Mouse (Mus musculus) limb, embryonic 13.5 days (tissue): ENCODE results near the gene Stat3. TPM values are rescaled to one million over a fixed set of nuclear protein-coding genes. Genes with fewer than 3 reads are reported as not detected.

Experiments
- ATAC-seq: fragments of 200-750 bp; cut with Nextera tagmentation; 2 replicates; pipeline ENCODE4 v1.8.0; 2017; ENCODE audit warnings: low read depth, moderate number of reproducible peaks, moderate TSS enrichment; ENCODE audit not compliant: low FRiP score
- H3K27ac ChIP-seq: fragments of 300-500 bp; sonication (generic); 2 replicates; pipeline ENCODE4 v1.5.1; 2015; ENCODE audit warnings: inconsistent platforms, mild to moderate bottlenecking, moderate library complexity
- H3K27me3 ChIP-seq: fragments of 300-500 bp; sonication (generic); 2 replicates; pipeline ENCODE4 v1.6.1; 2015; ENCODE audit warnings: mild to moderate bottlenecking, inconsistent platforms
- H3K36me3 ChIP-seq: fragments of 300-500 bp; sonication (generic); 2 replicates; pipeline ENCODE4 v1.6.1; 2015; ENCODE audit warnings: inconsistent platforms, mild to moderate bottlenecking, moderate library complexity
- H3K4me1 ChIP-seq: fragments of 300-500 bp; sonication (generic); 2 replicates; pipeline ENCODE4 v1.6.1; 2015; ENCODE audit warnings: inconsistent platforms
- H3K4me2 ChIP-seq: fragments of 300-500 bp; sonication (generic); replicated peaks from 2 replicates; pipeline ENCODE4 v1.6.1; 2015; ENCODE audit warnings: inconsistent platforms, mild to moderate bottlenecking, moderate library complexity
- H3K4me3 ChIP-seq: fragments of 300-500 bp; sonication (generic); 2 replicates; pipeline ENCODE4 v1.5.1; 2015; ENCODE audit warnings: moderate library complexity, mild to moderate bottlenecking, inconsistent platforms
- H3K9ac ChIP-seq: fragments of 300-500 bp; sonication (generic); 2 replicates; pipeline ENCODE4 v1.6.1; 2015; ENCODE audit warnings: mild to moderate bottlenecking, inconsistent platforms
- H3K9me3 ChIP-seq: fragments of 300-500 bp; sonication (generic); 2 replicates; pipeline ENCODE4 v1.6.1; 2016; ENCODE audit warnings: inconsistent platforms
- WGBS: fragments of 180-500 bp; shearing (Covaris S2); methylation state at CpG from one replicate; pipeline ENCODE4 v1.1.7; 2015; 5-methylcytosine and 5-hydroxymethylcytosine counted together
- polyA plus RNA-seq: library from polyadenylated mRNA; unstranded; fragments of >200 nt; fragmentation: Nextera tagmentation; extraction: Ambion mirVana; gene quantifications from 2 replicates; pipeline ENCODE4 v1.2.1, GENCODE M21; 2015

The Stat3 gene
- polyA plus RNA-seq, 1 experiment from 2014 or later: 50.3 TPM

GRCm38 (mm10) chr11:100962371-100962911, 23.1 kb upstream of the Stat3 start:
- H3K4me2 ChIP-seq: 0 out of 2 replicates have a peak overlapping the region, but pooled peaks have one; percentile 16
- peak; percentile 49 for ATAC-seq
- peaks cover 15% of the 10 kb centered on the region for H3K36me3 ChIP-seq
- peaks cover 67% of the 10 kb centered on the region for H3K27me3 ChIP-seq
- H3K27ac ChIP-seq: peak overlapping the region; percentile 69; the same call in 1 of the 2 replicates
- no peak overlapping the region for H3K4me3 ChIP-seq
- peaks cover 46% of the 10 kb centered on the region for H3K4me1 ChIP-seq
- 36% methylated on average over 9 of the region's 9 CpGs for WGBS
- no peaks in the 10 kb centered on the region for H3K9me3 ChIP-seq
- H3K9ac ChIP-seq: no peak overlapping the region

GRCm38 (mm10) chr11:100960540-100960939, 21.2 kb upstream of the Stat3 start:
- 0 out of 2 replicates have a peak, but pooled peaks have one; percentile 12 for ATAC-seq
- H3K36me3 ChIP-seq: peaks cover 19% of the 10 kb centered on the region
- no peaks in the 10 kb centered on the region for H3K9me3 ChIP-seq
- no peak overlapping the region for H3K4me3 ChIP-seq
- peaks cover 46% of the 10 kb centered on the region for H3K4me1 ChIP-seq
- H3K9ac ChIP-seq: no peak overlapping the region
- 15% methylated on average over 6 of the region's 6 CpGs for WGBS
- H3K27me3 ChIP-seq: peaks cover 56% of the 10 kb centered on the region
- no peak overlapping the region for H3K27ac ChIP-seq
- H3K4me2 ChIP-seq: 0 out of 2 replicates have a peak overlapping the region, but pooled peaks have one; percentile 11

GRCm38 (mm10) chr11:100959826-100960225, 20.5 kb upstream of the Stat3 start:
- no peaks in the 10 kb centered on the region for H3K9me3 ChIP-seq
- no peak overlapping the region for H3K4me3 ChIP-seq
- no peak overlapping the region for H3K27ac ChIP-seq
- H3K4me2 ChIP-seq: peak overlapping the region; percentile 58
- no peak for ATAC-seq
- H3K36me3 ChIP-seq: peaks cover 19% of the 10 kb centered on the region
- peaks cover 46% of the 10 kb centered on the region for H3K4me1 ChIP-seq
- H3K9ac ChIP-seq: no peak overlapping the region
- H3K27me3 ChIP-seq: peaks cover 49% of the 10 kb centered on the region
- 28% methylated on average over 3 of the region's 3 CpGs for WGBS

GRCm38 (mm10) chr11:100959464-100959810, 20.1 kb upstream of the Stat3 start:
- Histone ChIP-seq H3K9ac (peak overlapping the region; percentile 48; the same call in 1 of the 2 replicates), H3K4me2 (peak overlapping the region; percentile 58), H3K9me3 (no peaks in the 10 kb centered on the region), H3K27ac (no peak overlapping the region), H3K27me3 (peaks cover 45% of the 10 kb centered on the region), H3K36me3 (peaks cover 19% of the 10 kb centered on the region), H3K4me3 (peak overlapping the region; percentile 35), H3K4me1 (peaks cover 43% of the 10 kb centered on the region)
- no peak for ATAC-seq
- WGBS: 2% methylated on average over 14 of the region's 14 CpGs

- peak overlapping the region; percentile 48 for H3K9ac ChIP-seq
- H3K36me3 ChIP-seq: peaks cover 15% of the 10 kb centered on the region
- ATAC-seq: no peak
- peaks cover 37% of the 10 kb centered on the region for H3K4me1 ChIP-seq
- whole genome bisulfite sequencing: 12% methylated on average over 76 of the region's 76 CpGs
- H3K4me3 ChIP-seq: peak overlapping the region; percentile 35
- peaks cover 39% of the 10 kb centered on the region for H3K27me3 ChIP-seq
- no peaks in the 10 kb centered on the region for H3K9me3 ChIP-seq
- H3K27ac ChIP-seq: no peak overlapping the region
- H3K4me2 ChIP-seq: peak overlapping the region; percentile 58
Observed at GRCm38 (mm10) chr11:100958613-100959463, 19.5 kb upstream of the Stat3 start.

- no peak overlapping the region for H3K4me2 ChIP-seq
- peaks cover 30% of the 10 kb centered on the region for H3K4me1 ChIP-seq
- no peak overlapping the region for H3K9ac ChIP-seq
- peaks cover 15% of the 10 kb centered on the region for H3K36me3 ChIP-seq
- no peak overlapping the region for H3K4me3 ChIP-seq
- H3K9me3 ChIP-seq: no peaks in the 10 kb centered on the region
- H3K27me3 ChIP-seq: peaks cover 39% of the 10 kb centered on the region
- 52% methylated on average over 6 of the region's 6 CpGs for WGBS
- H3K27ac ChIP-seq: no peak overlapping the region
- ATAC-seq: no peak
Observed at GRCm38 (mm10) chr11:100957915-100958469, 18.7 kb upstream of the Stat3 start.

GRCm38 (mm10) chr11:100957244-100957643, 17.9 kb upstream of the Stat3 start:
- Histone ChIP-seq H3K4me3 (no peak overlapping the region), H3K27ac (no peak overlapping the region), H3K36me3 (peaks cover 15% of the 10 kb centered on the region), H3K4me2 (no peak overlapping the region), H3K9ac (no peak overlapping the region), H3K9me3 (no peaks in the 10 kb centered on the region), H3K27me3 (peaks cover 39% of the 10 kb centered on the region), H3K4me1 (peaks cover 22% of the 10 kb centered on the region)
- 0 out of 2 replicates have a peak, but pooled peaks have one; percentile 20 for ATAC-seq
- 5% methylated on average over 5 of the region's 5 CpGs for WGBS

- Histone ChIP-seq H3K9ac (no peak overlapping the region), H3K36me3 (no peaks in the 10 kb centered on the region), H3K4me2 (no peak overlapping the region), H3K27ac (no peak overlapping the region), H3K4me1 (no peaks in the 10 kb centered on the region), H3K27me3 (no peaks in the 10 kb centered on the region), H3K9me3 (no peaks in the 10 kb centered on the region), H3K4me3 (no peak overlapping the region)
- no peak for ATAC-seq
- 97% methylated on average over 1 of the region's 1 CpGs for WGBS
Observed at GRCm38 (mm10) chr11:100949540-100949939, 10.2 kb upstream of the Stat3 start.

GRCm38 (mm10) chr11:100948317-100948716, 9.0 kb upstream of the Stat3 start:
- no peaks in the 10 kb centered on the region for H3K9me3 ChIP-seq
- no peak overlapping the region for H3K4me3 ChIP-seq
- no peaks in the 10 kb centered on the region for H3K4me1 ChIP-seq
- H3K27ac ChIP-seq: no peak overlapping the region
- ATAC-seq: no peak
- no peak overlapping the region for H3K9ac ChIP-seq
- H3K4me2 ChIP-seq: no peak overlapping the region
- 63% methylated on average over 4 of the region's 4 CpGs for WGBS
- H3K36me3 ChIP-seq: no peaks in the 10 kb centered on the region
- H3K27me3 ChIP-seq: no peaks in the 10 kb centered on the region

GRCm38 (mm10) chr11:100947548-100947947, 8.2 kb upstream of the Stat3 start:
- Histone ChIP-seq H3K9me3 (no peaks in the 10 kb centered on the region), H3K27ac (no peak overlapping the region), H3K4me2 (no peak overlapping the region), H3K4me1 (no peaks in the 10 kb centered on the region), H3K27me3 (no peaks in the 10 kb centered on the region), H3K36me3 (no peaks in the 10 kb centered on the region), H3K9ac (no peak overlapping the region), H3K4me3 (no peak overlapping the region)
- ATAC-seq: no peak

GRCm38 (mm10) chr11:100946862-100947261, 7.5 kb upstream of the Stat3 start:
- H3K4me2 ChIP-seq: no peak overlapping the region
- no peak overlapping the region for H3K4me3 ChIP-seq
- no peak for ATAC-seq
- H3K36me3 ChIP-seq: no peaks in the 10 kb centered on the region
- no peaks in the 10 kb centered on the region for H3K4me1 ChIP-seq
- H3K27ac ChIP-seq: no peak overlapping the region
- H3K9me3 ChIP-seq: no peaks in the 10 kb centered on the region
- no peak overlapping the region for H3K9ac ChIP-seq
- H3K27me3 ChIP-seq: no peaks in the 10 kb centered on the region
- 42% methylated on average over 4 of the region's 4 CpGs for WGBS

- no peak for ATAC-seq
Observed at GRCm38 (mm10) chr11:100942388-100942787, 3.0 kb upstream of the Stat3 start.

More at GRCm38 (mm10) chr11:100942388-100942787, 3.0 kb upstream of the Stat3 start:
- Histone ChIP-seq H3K9ac (no peak overlapping the region), H3K36me3 (no peaks in the 10 kb centered on the region), H3K4me2 (no peak overlapping the region), H3K27ac (no peak overlapping the region), H3K4me3 (no peak overlapping the region), H3K4me1 (peaks cover 19% of the 10 kb centered on the region), H3K27me3 (no peaks in the 10 kb centered on the region), H3K9me3 (no peaks in the 10 kb centered on the region)
- 60% methylated on average over 1 of the region's 1 CpGs for WGBS
